Mouse (Mus musculus) CD4-positive, CD25-positive, alpha-beta regulatory T cell, adult 2 months (primary cell): ENCODE results near the gene Galnt16.

Experiments used
- DNase-seq: peaks from one replicate; pipeline ENCODE4 v3.0.0-alpha.2; 2012; ENCODE audit warnings: low read depth, low spot score

Gene Galnt16

GRCm38 (mm10) chr12:80517977-80518376 is at the start of gene Galnt16:
Gene Galnt16, plus strand, starts transcription at chr12:80518277.
- no peak for DNase-seq

- no peak for DNase-seq
Observed at GRCm38 (mm10) chr12:80470206-80470605, 47.9 kb upstream of the Galnt16 start.

- DNase-seq, result no peak
Observed at GRCm38 (mm10) chr12:80471926-80472325, 46.2 kb upstream of the Galnt16 start.

GRCm38 (mm10) chr12:80473731-80474130 is 44.3 kb upstream of the Galnt16 start:
- no peak for DNase-seq

GRCm38 (mm10) chr12:80479986-80480385 is 38.1 kb upstream of the Galnt16 start:
- DNase-seq, result no peak

- no peak for DNase-seq
Observed at GRCm38 (mm10) chr12:80483397-80483796, 34.7 kb upstream of the Galnt16 start.

GRCm38 (mm10) chr12:80493311-80493710 is 24.8 kb upstream of the Galnt16 start:
- peak; percentile 8 for DNase-seq

- DNase-seq, result no peak
Observed at GRCm38 (mm10) chr12:80495691-80496090, 22.4 kb upstream of the Galnt16 start.

GRCm38 (mm10) chr12:80498356-80498755 is 19.7 kb upstream of the Galnt16 start:
- DNase-seq, result no peak

- DNase-seq, result no peak
Observed at GRCm38 (mm10) chr12:80500506-80500905, 17.6 kb upstream of the Galnt16 start.

- DNase-seq, result no peak
Observed at GRCm38 (mm10) chr12:80504718-80505117, 13.4 kb upstream of the Galnt16 start.

- DNase-seq, result no peak
Observed at GRCm38 (mm10) chr12:80507041-80507745, 10.9 kb upstream of the Galnt16 start.

- no peak for DNase-seq
Observed at GRCm38 (mm10) chr12:80518393-80518756, 298 bp downstream of the Galnt16 start.

- no peak for DNase-seq
Observed at GRCm38 (mm10) chr12:80518757-80519620, 912 bp downstream of the Galnt16 start.

GRCm38 (mm10) chr12:80519621-80520332 is 1.7 kb downstream of the Galnt16 start:
- DNase-seq, result no peak

- no peak for DNase-seq
Observed at GRCm38 (mm10) chr12:80522006-80522405, 3.9 kb downstream of the Galnt16 start.

GRCm38 (mm10) chr12:80524276-80524921 is 6.3 kb downstream of the Galnt16 start:
- DNase-seq, result no peak

GRCm38 (mm10) chr12:80525513-80525912 is 7.4 kb downstream of the Galnt16 start:
- DNase-seq, result no peak

GRCm38 (mm10) chr12:80526511-80526910 is 8.4 kb downstream of the Galnt16 start:
- no peak for DNase-seq

- no peak for DNase-seq
Observed at GRCm38 (mm10) chr12:80527727-80528389, 9.8 kb downstream of the Galnt16 start.

GRCm38 (mm10) chr12:80530052-80530451 is 12.0 kb downstream of the Galnt16 start:
- no peak for DNase-seq
